14 mouse cellular contexts compared by ENCODE assay signal in genomic region chr4:135013932-135014331, GRCm38 (mm10).
DNase-seq lines count a peak whose midpoint lies in the region; ATAC-seq and TF ChIP-seq lines count a peak whose summit lies in the region.
"Had no signal": no experiment of that assay in that cellular context is flagged by ENCODE, and none has a peak within 500 bp of the region (broad histone marks: within the 10 kb centered on the region; RNA-seq: fewer than 3 reads in every experiment).

No protein-coding gene starts in this region.

- no peaks in the 10 kb centered on the region for H3K4me1 ChIP-seq in lung, embryonic 14.5 days (ENCODE audit: insufficient read depth)
- no peaks in the 10 kb centered on the region for H3K4me1 ChIP-seq in MEL (ENCODE audit: control insufficient read depth in 1 of 2, insufficient read depth in 2 of 2, low read length in 2 of 2)
- H3K4me1 ChIP-seq in embryonic fibroblast, embryonic 13.5 days (ENCODE audit: control insufficient read depth, insufficient read depth, low read length), result no peaks in the 10 kb centered on the region
- H3K4me1 ChIP-seq in heart, embryonic 11.5 days (ENCODE audit: control insufficient read depth, insufficient read depth, low read length), result no peaks in the 10 kb centered on the region
- H3K4me1 ChIP-seq: stomach, embryonic 15.5 days had no signal

- H3K9ac ChIP-seq in lung, embryonic 14.5 days, result no peak overlapping the region
- H3K9ac ChIP-seq in MEL (ENCODE audit: control insufficient read depth, low read depth, low read length, poor library complexity, severe bottlenecking), result no peak overlapping the region
- no peak overlapping the region for H3K9ac ChIP-seq in heart, embryonic 11.5 days (ENCODE audit: low read depth, low read length)
- H3K9ac ChIP-seq: embryonic facial prominence, embryonic 15.5 days; stomach, embryonic 15.5 days had no signal

- peak; percentile 69 for TF ChIP-seq RAD21 in MEL (IDR thresholded peaks at IDR 0.05; ENCODE audit: low read depth, low read length)

- no peak overlapping the region for H3K4me3 ChIP-seq in lung, embryonic 14.5 days (ENCODE audit: low read depth, low read length)
- H3K4me3 ChIP-seq in MEL (ENCODE audit: control insufficient read depth in 1 of 2, insufficient read depth in 1 of 2, low read depth in 2 of 2, low read length in 2 of 2), result no peak overlapping the region
- no peak overlapping the region for H3K4me3 ChIP-seq in embryonic fibroblast, embryonic 13.5 days (ENCODE audit: insufficient read depth, low read length)
- no peak overlapping the region for H3K4me3 ChIP-seq in heart, embryonic 11.5 days (ENCODE audit: low read depth, low read length)
- H3K4me3 ChIP-seq: embryonic facial prominence, embryonic 15.5 days; hindbrain, embryonic 10.5 days; stomach, embryonic 15.5 days had no signal

- no peak for TF ChIP-seq POLR2A in MEL (IDR thresholded peaks at IDR 0.05; ENCODE audit: control insufficient read depth in 1 of 2, insufficient read depth in 1 of 2, low read depth in 1 of 2, low read length in 2 of 2, poor library complexity in 1 of 2)
- no peak for TF ChIP-seq POLR2A in embryonic fibroblast, embryonic 13.5 days (IDR thresholded peaks at IDR 0.05; ENCODE audit: low read depth, low read length)

- DNase-seq in lung, embryonic 14.5 days, result no peak
- no peak for DNase-seq in lung, postnatal 25 days (ENCODE audit: low spot score)
- DNase-seq in MEL (ENCODE audit: low read depth, low spot score), result peak; percentile 64
- DNase-seq in thymus, postnatal 36 days, result peak; percentile 8 to 14
- DNase-seq in lung, postnatal 10 days, result no peak
- DNase-seq: cerebellum, adult 9-11 months; gastrocnemius, postnatal 25 days; kidney, postnatal 14 days had no signal

- H3K27ac ChIP-seq in lung, embryonic 14.5 days (ENCODE audit: low read depth), result no peak overlapping the region
- no peak overlapping the region for H3K27ac ChIP-seq in MEL (ENCODE audit: control insufficient read depth, low read depth, low read length)
- H3K27ac ChIP-seq in embryonic fibroblast, embryonic 13.5 days (ENCODE audit: insufficient read depth, low read length), result no peak overlapping the region
- H3K27ac ChIP-seq in heart, embryonic 11.5 days (ENCODE audit: low read depth, low read length), result no peak overlapping the region
- H3K27ac ChIP-seq: embryonic facial prominence, embryonic 15.5 days; hindbrain, embryonic 10.5 days; stomach, embryonic 15.5 days had no signal

- peak; percentile 48; the same call in 1 of the 2 replicates for TF ChIP-seq CTCF in lung, embryonic 14.5 days (IDR thresholded peaks at IDR 0.05; ENCODE audit: low read depth)
- peak; percentile 65 to 77 (median 74) for TF ChIP-seq CTCF in MEL (IDR thresholded peaks at IDR 0.05 in 2 of 3, conservative IDR thresholded peaks at IDR 0.05 in 1 of 3; ENCODE audit: control insufficient read depth in 1 of 3, insufficient read depth in 1 of 3, low read depth in 2 of 3, low read length in 3 of 3, poor library complexity in 1 of 3, severe bottlenecking in 1 of 3)
- 0 out of 2 replicates have a peak, but pooled peaks have one; percentile 11 for TF ChIP-seq CTCF in embryonic fibroblast, embryonic 13.5 days (IDR thresholded peaks at IDR 0.05; ENCODE audit: borderline replicate concordance, insufficient read depth, low read length)

- TF ChIP-seq EP300 in MEL (IDR thresholded peaks at IDR 0.05; ENCODE audit: low read depth in 1 of 2, low read length in 2 of 2), result no peak

- no peak overlapping the region for H3K4me2 ChIP-seq in lung, embryonic 14.5 days
- H3K4me2 ChIP-seq in heart, embryonic 11.5 days, result no peak overlapping the region
- H3K4me2 ChIP-seq: embryonic facial prominence, embryonic 15.5 days; stomach, embryonic 15.5 days had no signal

- no peaks in the 10 kb centered on the region for H3K79me2 ChIP-seq in MEL (ENCODE audit: control insufficient read depth, insufficient read depth, low read length, poor library complexity)

- WGBS in lung, embryonic 14.5 days, result 54% methylated on average over 2 of the region's 2 CpGs
- WGBS in heart, embryonic 11.5 days (ENCODE audit: insufficient replicate concordance), result 49% methylated on average over 2 of the region's 2 CpGs

- no peaks in the 10 kb centered on the region for H3K36me3 ChIP-seq in lung, embryonic 14.5 days (ENCODE audit: insufficient read depth)
- no peaks in the 10 kb centered on the region for H3K36me3 ChIP-seq in MEL (ENCODE audit: control insufficient read depth in 1 of 2, insufficient read depth in 2 of 2, low read length in 2 of 2)
- no peaks in the 10 kb centered on the region for H3K36me3 ChIP-seq in heart, embryonic 11.5 days (ENCODE audit: control insufficient read depth, insufficient read depth, low read length)
- H3K36me3 ChIP-seq: embryonic facial prominence, embryonic 15.5 days; hindbrain, embryonic 10.5 days; stomach, embryonic 15.5 days had no signal

- H3K27me3 ChIP-seq in lung, embryonic 14.5 days (ENCODE audit: insufficient read depth, low read length), result no peaks in the 10 kb centered on the region
- no peaks in the 10 kb centered on the region for H3K27me3 ChIP-seq in MEL (ENCODE audit: control insufficient read depth in 1 of 2, insufficient read depth in 2 of 2, low read length in 2 of 2)
- H3K27me3 ChIP-seq in heart, embryonic 11.5 days (ENCODE audit: control insufficient read depth, insufficient read depth, low read length), result peaks cover 13% of the 10 kb centered on the region; the same call in 1 of the 2 replicates
- H3K27me3 ChIP-seq: embryonic facial prominence, embryonic 15.5 days; stomach, embryonic 15.5 days had no signal

- no peak for ATAC-seq in lung, embryonic 14.5 days (ENCODE audit: insufficient read depth)
- ATAC-seq in heart, embryonic 11.5 days (replicated peaks; ENCODE audit: insufficient number of reproducible peaks, low FRiP score, low TSS enrichment), result no peak
- ATAC-seq: lung, postnatal 0 days had no signal

- peaks cover 3% of the 10 kb centered on the region; the same call in 1 of the 2 replicates for H3K9me3 ChIP-seq in lung, embryonic 14.5 days (ENCODE audit: low read depth, low read length)
- H3K9me3 ChIP-seq in MEL (replicated peaks; ENCODE audit: insufficient read depth, low read length), result no peaks in the 10 kb centered on the region
- H3K9me3 ChIP-seq in heart, embryonic 11.5 days (replicated peaks; ENCODE audit: control insufficient read depth, low read length), result no peaks in the 10 kb centered on the region
- H3K9me3 ChIP-seq: embryonic facial prominence, embryonic 15.5 days; stomach, embryonic 15.5 days had no signal

TF ChIP-seq in MEL, 35 proteins besides CTCF, POLR2A, EP300 and RAD21:
- TF ChIP-seq JUND (IDR thresholded peaks at IDR 0.05; ENCODE audit: low read depth, low read length) (no peak), TBP (IDR thresholded peaks at IDR 0.05; ENCODE audit: low read depth, low read length) (no peak), GABPA (IDR thresholded peaks at IDR 0.05; ENCODE audit: low read depth, low read length) (no peak), BHLHE40 (IDR thresholded peaks at IDR 0.05; ENCODE audit: borderline replicate concordance, low read depth, low read length) (no peak), MXI1 (IDR thresholded peaks at IDR 0.05; ENCODE audit: low read depth, low read length) (no peak), SMC3 (IDR thresholded peaks at IDR 0.05; ENCODE audit: low read depth, low read length) (peak; percentile 65), ZKSCAN1 (IDR thresholded peaks at IDR 0.05; ENCODE audit: low read depth, low read length) (no peak), RCOR1 (IDR thresholded peaks at IDR 0.05; ENCODE audit: low read depth, low read length) (no peak), USF2 (IDR thresholded peaks at IDR 0.05; ENCODE audit: borderline replicate concordance in 1 of 2, insufficient read depth in 1 of 2, low read depth in 1 of 2, low read length in 2 of 2) (no peak), NRF1 (IDR thresholded peaks at IDR 0.05; ENCODE audit: insufficient read depth, low read depth, low read length, poor library complexity, severe bottlenecking) (no peak), ZNF384 (IDR thresholded peaks at IDR 0.05; ENCODE audit: low read depth, low read length) (no peak), E2F4 (IDR thresholded peaks at IDR 0.05; ENCODE audit: borderline replicate concordance, low read depth, low read length) (no peak), CHD1 (IDR thresholded peaks at IDR 0.05; ENCODE audit: low read depth, low read length) (no peak), ETS1 (IDR thresholded peaks at IDR 0.05; ENCODE audit: low read depth, low read length) (no peak), ZC3H11A (IDR thresholded peaks at IDR 0.05; ENCODE audit: low read depth, low read length) (peak; percentile 53), MYC (IDR thresholded peaks at IDR 0.05; ENCODE audit: low read depth, low read length) (0 out of 2 replicates have a peak, but pooled peaks have one; percentile 34), MAFK (IDR thresholded peaks at IDR 0.05; ENCODE audit: borderline replicate concordance, low read depth, low read length) (no peak), UBTF (IDR thresholded peaks at IDR 0.05; ENCODE audit: borderline replicate concordance, insufficient read depth, low read depth, low read length) (no peak), MAX (IDR thresholded peaks at IDR 0.05; ENCODE audit: low read length) (no peak), CHD2 (IDR thresholded peaks at IDR 0.05; ENCODE audit: low read length) (no peak), ZMIZ1 (IDR thresholded peaks at IDR 0.05; ENCODE audit: low read depth, low read length) (no peak), TCF12 (IDR thresholded peaks at IDR 0.05; ENCODE audit: low read depth, low read length) (no peak)

Comparison
In these comparisons a context has a peak if more than half of its experiments do, and no peak if none do; other contexts are left out.
1. DNase-seq: peak in MEL (single experiment) and thymus, postnatal 36 days (2 of 2); none in lung, embryonic 14.5 days (single experiment), lung, postnatal 25 days (single experiment) and lung, postnatal 10 days (single experiment).
2. CTCF ChIP-seq: peak in every context shown above with its lines; median percentile 74 in MEL; 48 in lung, embryonic 14.5 days; 11 in embryonic fibroblast, embryonic 13.5 days.